Mouse (Mus musculus) left cerebral cortex, adult 8-10 months (tissue): Measurements from ENCODE around the gene Krtap1-3. TPM values are rescaled to one million over a fixed set of nuclear protein-coding genes. Genes with fewer than 3 reads are reported as not detected.
"Not testable (repeated sequence)": the region's sequence is repeated elsewhere in the genome, so short reads cannot be mapped to it uniquely, and the experiment has no call there.

Experiments used
- DNase-seq, 2 experiments: peaks; one replicate each; pipeline ENCODE4 v3.0.0; 2022; ENCODE audit warnings: low spot score in 2 of 2
- total RNA-seq, 4 experiments: library from RNA; stranded (reverse); gene quantifications; 2 replicates each; pipeline ENCODE4 v1.2.4; 2022

Gene Krtap1-3
- total RNA-seq: not detected

DNA sequence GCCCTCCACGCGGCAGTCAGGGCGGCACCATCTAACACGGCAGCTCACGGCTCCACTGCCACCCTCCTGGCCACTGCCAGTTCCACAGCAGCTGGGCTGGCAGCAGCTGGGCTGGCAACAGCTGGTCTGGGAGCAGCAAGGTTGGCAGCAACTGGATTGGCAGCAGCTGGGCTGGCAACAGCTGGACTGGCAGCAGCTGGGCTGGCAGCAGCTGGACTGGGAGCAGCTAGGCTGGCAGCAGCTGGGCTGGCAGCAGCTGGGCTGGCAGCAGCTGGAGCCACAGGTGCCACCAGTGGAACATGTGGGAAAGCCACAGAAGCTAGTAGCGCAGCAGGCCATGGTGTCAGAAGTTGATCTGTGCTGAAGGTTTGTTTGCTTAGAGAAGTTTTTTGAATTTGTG, at the start of gene Krtap1-3:
Gene Krtap1-3, minus strand, starts transcription at position 359 of the 400 bp plus-strand sequence.
- no peak for DNase-seq

DNA sequence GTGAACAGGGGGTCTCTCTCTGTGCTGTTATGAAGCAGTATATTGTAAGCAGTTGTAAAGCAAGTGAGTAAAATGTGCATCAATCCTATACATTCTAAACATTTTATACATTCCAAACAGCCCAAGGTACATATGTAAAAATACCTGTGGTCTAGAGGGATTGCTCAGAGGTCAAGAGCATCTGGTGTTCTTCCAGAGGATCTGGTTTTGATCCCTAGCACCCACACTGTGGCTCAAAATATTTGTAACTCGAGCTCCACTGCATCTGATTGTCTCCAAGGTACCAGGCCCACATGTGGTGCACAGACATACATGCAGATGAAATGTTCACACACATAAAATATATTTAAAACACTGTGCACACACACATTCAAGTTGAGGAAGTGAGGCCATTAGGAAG, 49.8 kb upstream of the Krtap1-3 start:
- no peak for DNase-seq

DNA sequence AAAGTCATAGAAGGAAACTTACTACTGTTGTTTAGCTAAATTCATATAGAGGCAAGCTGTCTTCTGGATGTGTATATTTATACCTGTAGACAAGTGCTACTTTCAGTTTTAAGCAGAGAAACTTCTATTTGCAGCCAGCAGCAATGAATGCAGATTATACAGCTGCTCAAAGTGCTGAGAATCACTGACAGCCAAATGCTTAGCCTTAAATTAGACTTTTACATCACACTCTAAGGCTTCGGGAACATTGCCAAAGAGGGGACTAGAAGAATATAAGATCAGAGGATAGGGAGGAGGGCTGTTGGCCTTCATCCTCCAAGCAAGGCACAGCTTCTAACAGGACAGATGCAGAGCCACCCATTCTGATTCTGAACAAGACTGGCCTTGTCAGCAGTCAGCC, 45.9 kb upstream of the Krtap1-3 start:
- DNase-seq: no peak

DNA sequence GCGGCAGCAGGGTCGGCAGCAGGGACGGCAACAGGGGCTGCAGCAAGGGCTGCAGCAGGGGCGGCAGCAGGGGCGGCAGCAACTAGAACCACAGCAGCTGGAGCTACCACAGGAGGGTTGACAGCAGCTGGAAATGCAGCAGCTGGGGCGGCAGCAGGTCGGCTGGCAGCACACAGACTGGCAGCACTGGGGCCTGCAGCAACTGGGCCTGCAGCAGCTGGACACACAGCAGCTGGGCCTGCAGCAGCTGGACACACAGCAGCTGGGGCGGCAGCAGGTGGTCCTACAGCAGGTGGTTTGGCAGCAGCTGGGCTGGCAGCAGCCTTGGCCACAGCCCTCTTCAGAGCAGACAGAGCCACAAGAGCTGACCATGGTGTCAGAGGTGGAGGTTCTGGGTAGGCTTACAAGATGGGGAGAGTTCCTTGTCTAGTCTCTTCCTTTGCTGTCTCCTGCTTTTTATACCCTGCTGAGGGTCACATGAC, 43.6 kb upstream of the Krtap1-3 start, which contains the start of gene Krtap4-2:
Gene Krtap4-2, minus strand, starts transcription at position 432 of the 482 bp plus-strand sequence.
- DNase-seq: no peak

DNA sequence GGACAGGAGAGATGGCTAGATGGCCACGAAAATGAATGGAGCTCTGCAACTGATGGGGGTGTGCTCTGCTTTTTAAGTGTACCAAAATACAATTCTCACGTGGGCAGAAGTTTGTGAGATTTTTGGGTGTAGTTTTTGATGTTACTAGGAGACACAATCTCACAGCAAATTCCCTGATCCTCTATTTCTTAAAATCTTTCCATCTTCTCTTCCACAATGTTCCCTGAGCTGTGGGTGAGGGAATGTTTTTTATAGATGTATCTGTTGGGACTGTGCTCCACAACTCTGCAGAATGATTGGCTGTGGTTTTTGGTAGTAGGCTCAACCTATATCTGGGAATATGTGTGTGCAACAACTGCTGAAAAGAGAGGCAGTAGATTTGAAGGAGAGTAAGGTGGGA, 42.2 kb upstream of the Krtap1-3 start:
- DNase-seq: peak in 1 of 2 experiments; percentile 17

DNA sequence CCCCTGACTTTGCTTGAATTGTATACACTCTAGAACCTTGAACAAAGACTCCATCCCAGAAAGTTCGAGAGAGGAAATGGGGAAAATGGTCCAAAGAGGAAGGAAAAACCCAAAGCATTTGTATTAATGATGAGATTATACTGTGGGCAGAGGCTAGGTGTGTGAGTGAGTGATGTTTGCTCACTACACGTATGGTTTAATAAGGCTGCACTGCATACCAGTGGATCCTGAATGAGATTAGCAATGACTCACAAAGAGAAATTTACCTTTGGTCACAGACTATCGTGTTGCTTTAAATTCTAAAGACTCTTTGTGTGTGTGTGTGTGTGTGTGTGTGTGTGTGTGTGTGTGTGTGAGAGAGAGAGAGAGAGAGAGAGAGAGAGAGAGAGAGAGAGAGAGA, 39.8 kb upstream of the Krtap1-3 start:
- DNase-seq: no peak

DNA sequence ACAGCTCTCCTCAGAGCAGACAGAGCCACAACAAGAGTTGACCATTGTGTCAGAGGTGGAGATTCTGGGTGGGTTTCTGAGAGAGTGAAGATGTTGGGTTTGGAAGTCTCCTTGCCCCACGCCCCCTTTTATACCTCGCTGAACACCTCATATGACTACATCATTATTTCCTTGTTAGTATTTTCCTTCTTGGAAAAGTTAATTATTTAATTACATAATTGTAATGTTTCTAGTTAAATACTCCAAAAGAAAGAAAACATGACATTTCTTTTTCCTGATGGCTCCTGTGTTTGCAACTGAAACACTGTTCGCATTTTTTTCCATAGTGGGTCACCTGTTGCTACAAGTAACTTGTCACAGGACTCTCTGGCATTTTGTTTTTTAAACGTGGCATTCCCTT, 37.0 kb upstream of the Krtap1-3 start, which contains the start of gene Krtap4-1:
Gene Krtap4-1, minus strand, starts transcription at position 101 of the 400 bp plus-strand sequence.
- no peak for DNase-seq

DNA sequence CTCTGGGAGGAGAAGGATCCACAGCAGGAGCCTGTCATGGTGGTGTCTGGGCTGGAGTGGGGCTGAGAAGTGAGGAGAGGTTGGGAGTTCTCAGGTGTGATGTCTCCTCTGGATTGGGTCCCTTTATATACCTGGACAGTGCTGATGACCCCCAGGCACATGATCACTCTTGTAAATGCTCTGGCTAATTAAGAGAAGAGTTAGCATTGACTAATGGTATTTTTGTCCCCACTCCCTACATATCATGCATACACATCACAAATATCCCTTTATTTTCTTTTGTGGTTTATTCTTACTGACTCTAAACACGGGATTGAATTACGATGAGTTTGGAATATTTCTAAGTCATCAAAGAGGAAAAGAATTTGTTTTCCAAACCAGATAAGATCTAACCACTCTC, 29.2 kb upstream of the Krtap1-3 start, which contains the start of gene Gm11562:
Gene Gm11562, minus strand, starts transcription at position 101 of the 400 bp plus-strand sequence.
- no peak for DNase-seq

DNA sequence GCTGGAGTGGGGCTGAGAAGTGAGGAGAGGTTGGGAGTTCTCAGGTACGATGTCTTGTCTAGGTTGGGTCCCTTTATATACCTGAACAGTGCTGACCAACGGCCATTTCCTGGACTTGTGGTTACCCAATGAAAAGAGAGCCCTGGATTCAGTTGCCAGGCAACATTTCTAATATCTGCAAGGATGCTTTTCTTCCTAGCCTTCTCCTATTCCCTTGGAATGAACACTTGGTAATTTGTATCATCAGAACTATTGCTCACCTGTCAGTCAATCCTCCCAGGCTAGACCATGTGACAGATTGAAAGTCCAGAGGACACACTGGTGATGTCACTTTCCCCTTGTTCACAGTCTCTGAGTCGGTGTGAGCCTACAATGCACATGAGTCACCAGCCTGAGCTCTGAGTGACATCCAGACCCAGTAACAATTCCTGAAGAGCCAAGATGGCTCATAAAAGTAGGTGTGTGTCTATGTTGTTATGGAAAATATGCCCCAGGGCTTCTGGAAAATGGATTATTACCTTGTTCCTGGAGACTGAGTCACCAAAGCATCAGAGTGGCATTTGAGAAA, 23.7 kb upstream of the Krtap1-3 start, which contains the start of gene Krtap2-4:
Gene Krtap2-4, minus strand, starts transcription at position 51 of the 568 bp plus-strand sequence.
- no peak for DNase-seq

DNA sequence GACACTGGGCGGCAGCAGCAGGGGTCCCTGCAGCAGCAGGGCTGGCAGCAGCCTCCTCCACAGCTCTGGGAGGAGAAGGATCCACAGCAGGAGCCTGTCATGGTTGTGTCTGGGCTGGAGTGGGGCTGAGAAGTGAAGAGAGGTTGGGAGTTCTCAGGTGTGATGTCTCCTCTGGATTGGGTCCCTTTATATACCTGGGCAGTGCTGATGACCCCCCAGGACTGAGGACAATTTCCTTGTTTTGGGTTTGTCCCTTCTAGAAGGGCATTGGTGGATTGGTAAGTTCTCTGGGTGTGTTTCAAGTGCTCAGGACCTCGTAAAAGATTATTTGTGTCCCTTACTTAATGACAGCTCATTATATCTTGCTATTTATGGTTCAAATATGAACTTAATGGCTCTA, 18.9 kb upstream of the Krtap1-3 start, which contains the start of gene Gm11937:
Gene Gm11937, minus strand, starts transcription at position 101 of the 400 bp plus-strand sequence.
- DNase-seq: not testable (repeated sequence)

DNA sequence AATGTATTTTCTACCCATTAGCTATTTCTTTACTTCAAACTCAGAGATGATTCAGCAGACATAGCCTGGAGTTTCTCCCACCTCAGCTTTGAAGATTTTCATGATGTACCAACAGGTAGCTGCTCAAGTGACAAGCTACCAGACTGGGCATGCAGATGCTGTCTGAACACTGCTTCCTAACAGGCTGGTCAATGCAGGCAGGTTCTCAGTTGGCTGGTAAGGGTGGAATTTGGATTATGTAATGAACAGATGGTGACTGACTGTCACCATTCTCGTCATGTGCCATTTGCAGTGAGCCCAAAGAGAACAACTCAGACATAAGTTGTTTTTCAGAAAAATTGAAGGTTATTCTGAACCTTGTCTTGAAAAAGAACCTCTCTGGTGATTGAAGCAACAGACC, 18.0 kb upstream of the Krtap1-3 start:
- DNase-seq: peak in 1 of 2 experiments; percentile 64

DNA sequence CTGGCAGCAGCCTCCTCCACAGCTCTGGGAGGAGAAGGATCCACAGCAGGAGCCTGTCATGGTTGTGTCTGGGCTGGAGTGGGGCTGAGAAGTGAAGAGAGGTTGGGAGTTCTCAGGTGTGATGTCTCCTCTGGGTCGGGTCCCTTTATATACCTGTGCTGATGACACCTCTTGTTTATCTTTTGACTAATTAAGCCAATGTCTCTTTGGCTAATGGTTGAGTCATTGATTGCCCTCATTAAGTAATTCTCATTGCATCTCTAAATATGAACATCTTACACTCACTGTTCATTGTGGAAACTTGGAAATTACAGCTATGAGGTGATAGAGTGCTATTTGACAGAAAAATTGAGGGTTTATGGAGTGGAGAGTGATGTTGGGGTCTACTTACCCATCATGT, 12.1 kb upstream of the Krtap1-3 start, which contains the start of gene Gm11938:
Gene Gm11938, minus strand, starts transcription at position 101 of the 400 bp plus-strand sequence.
- not testable (repeated sequence) for DNase-seq

DNA sequence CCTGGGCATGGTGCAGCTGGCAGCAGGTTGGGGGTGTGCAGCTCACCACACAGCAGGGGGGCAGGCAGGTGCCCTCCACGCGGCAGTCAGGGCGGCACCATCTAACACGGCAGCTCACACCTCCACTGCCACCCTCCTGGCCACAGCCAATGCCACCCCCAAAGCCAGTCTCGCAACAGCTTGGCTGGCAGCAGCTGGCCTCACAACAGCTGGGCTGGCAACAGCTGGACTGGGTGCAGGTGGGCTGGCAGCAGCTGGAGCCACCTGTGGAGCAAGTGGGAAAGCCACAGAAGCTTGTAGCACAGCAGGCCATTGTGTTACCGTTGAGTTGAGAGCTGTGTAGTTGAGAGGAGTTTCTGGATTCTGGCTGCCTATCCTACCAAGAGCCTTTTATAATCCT, 6.6 kb upstream of the Krtap1-3 start, which contains the start of gene Krtap9-3:
Gene Krtap9-3, minus strand, starts transcription at position 364 of the 400 bp plus-strand sequence.
- not testable (repeated sequence) for DNase-seq

DNA sequence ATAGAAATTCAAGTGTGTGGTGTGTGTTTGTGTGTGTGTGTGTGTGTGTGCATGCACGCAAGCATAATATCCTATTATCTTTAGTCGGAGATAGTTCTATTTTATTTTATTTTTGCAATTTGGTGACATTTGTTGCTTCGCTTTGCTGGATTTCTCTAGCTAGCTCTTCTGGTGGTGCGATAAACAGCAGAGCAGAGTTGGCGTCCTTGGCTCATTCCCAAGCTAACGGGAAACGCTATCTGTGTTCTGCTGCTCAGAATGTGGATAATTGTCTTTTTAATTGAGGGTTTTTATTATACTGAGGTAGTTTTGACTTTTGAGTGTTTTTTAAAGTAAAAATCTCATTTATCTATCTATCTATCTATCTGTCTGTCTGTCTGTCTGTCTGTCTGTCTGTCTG, 6.0 kb downstream of the Krtap1-3 start:
- no peak for DNase-seq

DNA sequence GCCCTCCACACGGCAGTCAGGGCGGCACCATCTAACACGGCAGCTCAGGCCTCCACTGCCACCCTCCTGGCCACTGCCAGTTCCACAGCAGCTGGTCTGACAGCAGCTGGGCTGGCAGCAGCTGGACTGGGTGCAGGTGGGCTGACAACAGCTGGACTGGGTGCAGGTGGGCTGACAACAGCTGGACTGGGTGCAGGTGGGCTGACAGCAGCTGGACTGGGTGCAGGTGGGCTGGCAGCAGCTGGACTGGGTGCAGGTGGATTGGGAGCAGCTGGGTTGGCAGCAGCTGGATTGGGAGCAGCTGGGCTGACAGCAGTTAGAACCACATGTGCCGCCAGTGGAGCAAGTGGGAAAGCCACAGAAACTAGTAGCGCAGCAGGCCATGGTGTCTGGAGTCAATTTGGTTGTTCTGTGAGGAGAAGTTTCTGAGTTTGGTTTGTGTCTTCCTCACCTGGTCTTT, 7.9 kb downstream of the Krtap1-3 start, which contains the start of gene Krtap1-4:
Gene Krtap1-4, minus strand, starts transcription at position 410 of the 460 bp plus-strand sequence.
- no peak for DNase-seq

DNA sequence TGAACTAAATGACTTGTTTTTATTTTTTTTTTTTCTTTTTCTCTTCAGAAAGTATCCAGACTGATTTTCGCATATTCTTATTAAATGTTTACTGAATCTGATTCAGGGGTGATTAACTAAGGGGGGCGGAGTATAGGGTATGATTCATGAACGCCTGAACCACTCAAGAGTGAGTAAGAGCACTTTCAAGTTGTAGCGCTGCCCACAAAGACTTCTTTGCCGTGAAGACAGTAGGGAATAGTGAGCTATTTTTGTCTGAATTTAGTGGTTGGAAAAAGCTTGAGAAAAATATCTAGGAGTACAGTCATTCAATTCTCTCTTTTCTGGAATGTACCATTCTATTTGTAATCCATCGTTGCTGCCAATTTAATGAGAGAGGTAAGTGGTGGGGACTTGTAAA, 9.6 kb downstream of the Krtap1-3 start:
- peak in 1 of 2 experiments; percentile 15 for DNase-seq

DNA sequence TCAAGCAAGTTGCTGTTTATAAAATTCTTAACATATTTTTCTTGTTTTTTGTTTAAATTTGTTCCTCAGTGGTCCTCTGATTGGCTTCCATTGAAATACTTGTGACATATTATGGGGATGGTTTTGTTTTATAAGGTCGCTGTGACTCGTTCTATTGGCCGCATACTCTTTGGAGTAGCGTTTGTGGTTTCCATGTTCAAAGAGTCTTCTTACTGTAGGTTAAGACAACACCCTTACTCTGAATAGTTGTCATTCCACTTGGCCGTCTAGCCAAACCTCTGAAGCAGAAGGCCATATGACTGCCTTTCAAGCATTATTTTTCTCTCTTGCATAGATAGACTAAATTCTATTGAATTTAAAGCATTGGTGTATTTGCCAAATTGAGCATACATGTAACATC, 10.1 kb downstream of the Krtap1-3 start:
- no peak for DNase-seq

DNA sequence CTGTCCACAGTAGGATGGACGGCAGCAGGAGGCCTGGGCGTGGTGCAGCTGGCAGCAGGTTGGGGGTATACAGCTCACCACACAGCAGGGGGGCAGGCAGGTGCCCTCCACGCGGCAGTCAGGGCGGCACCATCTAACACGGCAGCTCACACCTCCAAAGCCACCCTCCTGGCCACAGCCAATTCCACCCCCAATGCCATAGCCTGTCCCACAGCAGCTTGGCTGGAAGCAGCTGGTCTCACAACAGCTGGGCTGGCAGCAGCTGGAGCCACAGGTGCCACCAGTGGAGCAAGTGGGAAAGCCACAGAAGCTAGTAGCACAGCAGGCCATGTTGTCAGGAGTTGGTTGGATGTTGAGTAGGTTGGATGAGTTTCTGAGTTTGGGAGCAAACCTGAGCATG, 10.5 kb downstream of the Krtap1-3 start, which contains the start of gene Krtap1-5:
Gene Krtap1-5, minus strand, starts transcription at position 381 of the 400 bp plus-strand sequence.
- no peak for DNase-seq

DNA sequence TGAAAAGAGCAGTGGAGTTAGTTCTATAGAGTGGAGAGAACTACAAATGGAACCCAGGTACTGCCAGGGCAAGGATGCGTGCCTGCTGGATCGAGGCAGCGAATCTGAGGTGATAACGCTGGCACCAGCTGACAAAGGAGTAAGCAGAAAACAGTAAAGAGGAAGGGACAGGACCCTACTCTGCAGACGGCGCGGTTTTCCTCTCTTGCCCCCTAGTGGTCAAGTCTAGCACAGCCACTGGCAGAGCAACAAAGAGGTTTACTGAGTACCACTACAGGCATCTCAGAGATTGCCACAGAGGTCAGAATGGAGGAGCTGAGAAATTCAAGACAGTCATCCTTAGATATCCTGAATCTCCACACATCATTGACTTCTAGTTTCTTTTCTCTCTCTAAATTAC, 17.0 kb downstream of the Krtap1-3 start:
- DNase-seq: peak in 1 of 2 experiments; percentile 37

DNA sequence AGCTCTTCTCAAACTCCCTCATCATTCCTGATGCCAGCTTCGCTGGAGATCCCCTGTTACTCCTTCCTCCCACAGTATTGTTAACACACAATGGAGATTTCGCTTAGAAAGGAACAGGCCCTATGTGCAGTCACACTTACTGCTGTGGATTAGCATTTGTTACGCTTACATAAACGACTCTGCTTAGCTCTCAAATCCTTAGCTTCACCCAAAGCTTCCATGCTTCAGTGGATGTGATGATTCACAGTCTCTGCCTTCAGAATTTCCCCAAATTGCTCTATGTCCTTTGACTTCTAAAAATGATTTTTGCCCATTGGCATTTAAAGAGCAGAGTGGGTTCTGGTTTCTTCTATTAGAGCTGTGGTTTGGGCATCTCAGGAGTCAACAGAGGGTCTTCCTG, 18.0 kb downstream of the Krtap1-3 start:
- DNase-seq: no peak

DNA sequence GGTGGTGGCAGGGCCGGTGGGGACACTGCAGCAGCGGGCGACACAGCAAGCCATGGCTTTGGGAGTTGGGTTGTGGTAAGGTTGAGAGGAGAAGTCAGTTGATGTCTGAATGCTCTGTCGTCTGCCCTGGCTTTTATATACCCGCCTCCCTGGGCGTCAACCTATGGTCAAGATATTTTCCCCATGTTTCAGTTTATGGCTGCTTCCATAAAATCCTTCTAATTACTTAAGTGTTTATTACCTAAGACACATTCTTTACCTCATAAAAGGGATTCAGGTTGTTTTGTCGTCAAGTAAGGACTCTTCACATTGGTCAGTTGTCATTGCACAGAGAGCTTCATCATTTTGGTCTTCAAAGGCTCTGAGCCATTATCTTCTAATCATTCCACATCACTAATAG, 24.6 kb downstream of the Krtap1-3 start, which contains the start of gene Krtap3-1:
Gene Krtap3-1, minus strand, starts transcription at position 101 of the 400 bp plus-strand sequence.
- DNase-seq: no peak

DNA sequence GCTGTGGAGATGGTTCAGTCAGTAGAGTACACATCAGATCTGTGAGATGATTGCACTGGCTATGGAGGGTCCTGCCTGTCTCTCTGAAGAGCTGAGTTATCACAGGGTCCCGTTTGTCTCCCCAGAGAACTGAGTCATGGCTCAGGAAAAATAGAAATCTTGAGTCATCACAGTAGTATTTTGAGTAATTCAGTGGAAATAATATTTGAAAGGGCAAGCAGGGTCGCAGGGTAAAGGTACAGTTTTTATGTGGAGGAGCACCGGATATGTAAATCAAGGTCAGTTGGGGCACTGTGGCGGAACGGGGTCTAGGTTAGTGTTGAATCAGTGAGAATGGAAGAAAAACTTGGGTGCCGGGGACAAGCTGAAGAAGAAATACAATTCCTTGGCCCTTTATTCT, 28.6 kb downstream of the Krtap1-3 start:
- DNase-seq: no peak
